Mouse (Mus musculus) small intestine, adult 2 months (tissue): ENCODE measurements at regions not wholly inside any gene's neighbourhood (a gene's known extent, or its start where the extent isn't known, plus 50 kb on each side); places are given as distances from the start of the nearest gene placed in this dataset.

Experiments used
- CTCF ChIP-seq: fragments of 200-500 bp; IDR thresholded peaks from 2 replicates; pipeline ENCODE4 v1.5.1; 2012; ENCODE audit warnings: low read depth, mild to moderate bottlenecking, control low read depth, inconsistent platforms, low read length, moderate library complexity, mixed read lengths; ENCODE audit not compliant: insufficient replicate concordance, insufficient read length; ENCODE audit errors: extremely low read depth
- POLR2A ChIP-seq: fragments of 200-500 bp; IDR thresholded peaks from 2 replicates; pipeline ENCODE4 v1.6.1; 2012; ENCODE audit warnings: low read depth, mild to moderate bottlenecking, control low read depth, inconsistent platforms, low read length, moderate library complexity

GRCm38 (mm10) chr4:34214346-34214745, 164.4 kb upstream of the Spaca1 start:
- TF ChIP-seq CTCF (no peak), POLR2A (no peak)
